18 mouse cellular contexts compared by ENCODE assay signal in the genomic region with DNA sequence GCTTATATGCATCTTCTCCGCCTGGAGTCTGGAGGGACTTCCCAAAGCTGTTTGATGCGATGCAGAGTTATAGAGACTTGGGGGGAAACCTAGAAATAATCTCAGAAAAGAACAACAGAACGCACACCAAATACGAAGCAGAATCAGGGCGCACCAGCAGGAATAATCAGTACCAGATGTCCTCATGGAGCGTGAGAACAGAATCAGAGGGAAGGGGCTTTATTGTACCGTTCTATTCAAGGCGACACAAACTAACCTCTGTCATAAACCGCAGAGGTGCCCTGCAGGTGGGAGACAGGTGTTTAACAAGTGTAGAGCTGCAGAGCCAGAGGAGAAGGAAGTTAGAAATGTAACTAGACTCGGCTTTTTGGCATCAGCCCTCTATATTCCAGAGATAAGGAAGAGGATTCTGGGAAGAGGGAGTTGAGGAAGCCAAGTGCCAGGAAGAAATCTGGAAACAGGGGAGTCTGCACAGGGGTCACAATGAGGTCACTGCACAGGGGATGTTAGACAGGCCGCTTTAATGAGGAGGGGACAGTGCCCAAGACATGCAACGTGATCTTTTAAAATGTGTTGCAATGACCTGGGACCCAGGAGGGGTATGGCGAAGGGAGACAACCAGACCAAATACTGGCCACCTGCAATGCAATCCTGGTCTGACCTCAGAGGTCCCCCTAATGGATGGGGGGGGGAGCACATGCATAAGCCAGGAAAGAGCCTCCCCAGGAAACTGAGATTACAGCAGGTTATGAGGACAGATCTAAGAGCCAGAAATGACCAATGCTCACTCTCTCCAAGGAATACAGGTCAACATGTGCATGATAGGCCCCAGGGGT.
DNase-seq lines count a peak whose midpoint lies in the region; ATAC-seq and TF ChIP-seq lines count a peak whose summit lies in the region.
"Had no signal": no experiment of that assay in that cellular context is flagged by ENCODE, and none has a peak within 500 bp of the region (broad histone marks: within the 10 kb centered on the region; RNA-seq: fewer than 3 reads in every experiment).

No protein-coding gene starts in this region.

- DNase-seq in gastrocnemius, adult 2 months: peak; percentile 53
- DNase-seq in gastrocnemius, postnatal 10 days: no peak
- DNase-seq in embryo, embryonic 10 days (ENCODE audit: low spot score): peak; percentile 21
- DNase-seq in gastrocnemius, postnatal 25 days: peak; percentile 69
- peak; percentile 51 to 57 for DNase-seq in heart, postnatal 10 days
- no peak for DNase-seq in urinary bladder, postnatal 25 days (ENCODE audit: low spot score)
- DNase-seq in layer of hippocampus, adult 8-10 months (ENCODE audit: low spot score in 2 of 2): no peak
- DNase-seq: cerebellum, adult 2 months; kidney, adult 18-20 months; kidney, postnatal 4 days; lung, postnatal 36 days; retina, postnatal 1 day; spleen, adult 18-20 months; thymus, postnatal 4 days had no signal

- intact Hi-C loops in gastrocnemius, adult 2 months (cut with DNase I): loop anchor here (5.0 kb wide), 1 partner anchor 248 kb away; no protein-coding TSS in a partner anchor
- intact Hi-C loops in heart, postnatal 10 days (cut with DNase I): no loop called here

- 0 out of 2 replicates have a peak, but pooled peaks have one; percentile 3 for TF ChIP-seq CTCF in gastrocnemius, adult 2 months (IDR thresholded peaks at IDR 0.05)

- H3K27ac ChIP-seq in gastrocnemius, adult 2 months: peak overlapping the region; percentile 67
- H3K27ac ChIP-seq: hindbrain, embryonic 15.5 days; liver, embryonic 14.5 days; midbrain, embryonic 13.5 days had no signal

- ATAC-seq in megakaryocyte progenitor cell, adult 5-6 weeks (replicated peaks; ENCODE audit: poor library complexity): no peak
- ATAC-seq: midbrain, embryonic 13.5 days had no signal

- H3K4me3 ChIP-seq in gastrocnemius, adult 2 months: no peak overlapping the region
- H3K4me3 ChIP-seq: hindbrain, embryonic 15.5 days; midbrain, embryonic 13.5 days had no signal

Comparison
In these comparisons a context has a peak if more than half of its experiments do, and no peak if none do; other contexts are left out.
1. DNase-seq: peak in gastrocnemius, adult 2 months (single experiment), embryo, embryonic 10 days (single experiment), gastrocnemius, postnatal 25 days (single experiment) and heart, postnatal 10 days (2 of 2); none in gastrocnemius, postnatal 10 days (single experiment), urinary bladder, postnatal 25 days (single experiment) and layer of hippocampus, adult 8-10 months (0 of 2).